Mouse (Mus musculus) cerebellum, adult 2 months (tissue): Measurements from ENCODE around the gene Rufy2. TPM values are rescaled to one million over a fixed set of nuclear protein-coding genes. Genes with fewer than 3 reads are reported as not detected.

Source experiments
- DNase-seq, 2 experiments: peaks; one replicate each; pipeline ENCODE4 v3.0.0; 2021
- H3K27ac ChIP-seq: fragments of 200-500 bp; 2 replicates; pipeline ENCODE4 v1.5.1; 2012; ENCODE audit warnings: low read length, control low read depth, inconsistent platforms; ENCODE audit not compliant: insufficient read depth
- H3K27me3 ChIP-seq: fragments of 200-500 bp; 2 replicates; pipeline ENCODE4 v1.6.1; 2012; ENCODE audit warnings: inconsistent platforms, mild to moderate bottlenecking, low read length, moderate library complexity; ENCODE audit not compliant: control insufficient read depth, insufficient read depth
- H3K4me1 ChIP-seq: fragments of 200-500 bp; 2 replicates; pipeline ENCODE4 v1.6.1; 2011; ENCODE audit warnings: low read length; ENCODE audit not compliant: control insufficient read depth, insufficient read depth
- H3K4me3 ChIP-seq: fragments of 200-500 bp; replicated peaks from 2 replicates; pipeline ENCODE3; 2011; ENCODE audit warnings: mild to moderate bottlenecking, low read depth, low read length, control low read depth; ENCODE audit not compliant: insufficient read depth
- CTCF ChIP-seq: fragments of 200-500 bp; IDR thresholded peaks from 2 replicates; pipeline ENCODE4 v1.5.1; 2011; ENCODE audit warnings: low read depth, mild to moderate bottlenecking, control low read depth, low read length, moderate library complexity, borderline replicate concordance; ENCODE audit not compliant: insufficient read depth
- POLR2A ChIP-seq: fragments of 200-500 bp; IDR thresholded peaks from 2 replicates; pipeline ENCODE4 v1.6.1; 2011; ENCODE audit warnings: low read length, control low read depth, borderline replicate concordance; ENCODE audit not compliant: insufficient read depth
- WGBS: fragments of 180-500 bp; shearing (Covaris S2); methylation state at CpG from one replicate; pipeline ENCODE4 v1.1.7; 2018; 5-methylcytosine and 5-hydroxymethylcytosine counted together
- polyA plus RNA-seq: library from polyadenylated mRNA; depleted of rRNA; stranded (reverse); fragments of >200 nt; gene quantifications from 2 replicates; pipeline ENCODE4 v1.2.3, GENCODE M21; 2012

The Rufy2 gene
- polyA plus RNA-seq, 1 experiment = 68.4 TPM

- no peaks in the 10 kb centered on the region for H3K27me3 ChIP-seq
Observed at GRCm38 (mm10) chr10:63021702-63022101, 41.7 kb downstream of the Rufy2 start.

GRCm38 (mm10) chr10:63022541-63023120 lies 42.6 kb downstream of the Rufy2 start:
- H3K4me3 ChIP-seq = peak overlapping the region; percentile 93
- TF ChIP-seq CTCF = no peak
- TF ChIP-seq POLR2A = no peak
- H3K4me1 ChIP-seq = no peaks in the 10 kb centered on the region; the same call in 1 of the 2 replicates

More at GRCm38 (mm10) chr10:63021702-63022101, 41.7 kb downstream of the Rufy2 start:
- Histone ChIP-seq H3K27ac (no peak overlapping the region), H3K4me1 (no peaks in the 10 kb centered on the region; the same call in 1 of the 2 replicates), H3K4me3 (peak overlapping the region; percentile 93)
- WGBS = 7% methylated on average over 4 of the region's 4 CpGs
- no peak for TF ChIP-seq CTCF
- TF ChIP-seq POLR2A = no peak
- no peak for DNase-seq

GRCm38 (mm10) chr10:63023121-63023748 lies 43.2 kb downstream of the Rufy2 start:
- no peaks in the 10 kb centered on the region; the same call in 1 of the 2 replicates for H3K4me1 ChIP-seq
- WGBS = under 1% methylated on average over 68 of the region's 68 CpGs

More at GRCm38 (mm10) chr10:63022541-63023120, 42.6 kb downstream of the Rufy2 start:
- Histone ChIP-seq H3K27ac (peak overlapping the region; percentile 98), H3K27me3 (no peaks in the 10 kb centered on the region)
- WGBS = under 1% methylated on average over 27 of the region's 27 CpGs
- no peak for DNase-seq

GRCm38 (mm10) chr10:63023749-63024579 lies 43.9 kb downstream of the Rufy2 start, which contains the start of the genes Hnrnph3 and Pbld2:
Gene Hnrnph3 (minus strand): TSS chr10:63024217.
Gene Pbld2 (plus strand): TSS chr10:63024315.
- TF ChIP-seq POLR2A (peak; percentile 90), CTCF (no peak)
- no peaks in the 10 kb centered on the region; the same call in 1 of the 2 replicates for H3K4me1 ChIP-seq
- peak; percentile 98 to 99 for DNase-seq
- H3K27ac ChIP-seq = peak within 1 kb of the TSS; percentile 98
- H3K4me3 ChIP-seq = peak within 1 kb of the TSS; percentile 93
- no peaks in the 10 kb centered on the region for H3K27me3 ChIP-seq
- 1% methylated on average over 67 of the region's 69 CpGs for WGBS

More at GRCm38 (mm10) chr10:63023121-63023748, 43.2 kb downstream of the Rufy2 start:
- TF ChIP-seq POLR2A (no peak), CTCF (no peak)
- Histone ChIP-seq H3K27ac (peak overlapping the region; percentile 98), H3K4me3 (peak overlapping the region; percentile 93), H3K27me3 (no peaks in the 10 kb centered on the region)
- DNase-seq = peak in 1 of 2 experiments; percentile 72

GRCm38 (mm10) chr10:63024580-63024910 lies 44.5 kb downstream of the Rufy2 start:
- TF ChIP-seq CTCF (peak; percentile 62), POLR2A (no peak)
- H3K4me3 ChIP-seq = peak overlapping the region; percentile 93
- DNase-seq = peak in 1 of 2 experiments; percentile 82
- H3K4me1 ChIP-seq = no peaks in the 10 kb centered on the region; the same call in 1 of the 2 replicates
- H3K27ac ChIP-seq = peak overlapping the region; percentile 98
- 1% methylated on average over 8 of the region's 8 CpGs for WGBS
- H3K27me3 ChIP-seq = no peaks in the 10 kb centered on the region

- H3K4me1 ChIP-seq = no peaks in the 10 kb centered on the region; the same call in 1 of the 2 replicates
- WGBS = 19% methylated on average over 2 of the region's 2 CpGs
- no peak for TF ChIP-seq CTCF
- no peak for TF ChIP-seq POLR2A
- H3K4me3 ChIP-seq = peak overlapping the region; percentile 93
- no peak overlapping the region; the same call in 1 of the 2 replicates for H3K27ac ChIP-seq
- no peak for DNase-seq
- no peaks in the 10 kb centered on the region for H3K27me3 ChIP-seq
Observed at GRCm38 (mm10) chr10:63025016-63025415, 45.0 kb downstream of the Rufy2 start.

- no peaks in the 10 kb centered on the region; the same call in 1 of the 2 replicates for H3K4me1 ChIP-seq
- no peaks in the 10 kb centered on the region for H3K27me3 ChIP-seq
- no peak overlapping the region for H3K4me3 ChIP-seq
- 48% methylated on average over 6 of the region's 6 CpGs for WGBS
- H3K27ac ChIP-seq = no peak overlapping the region
- DNase-seq = no peak
- TF ChIP-seq POLR2A = no peak
- TF ChIP-seq CTCF = no peak
Observed at GRCm38 (mm10) chr10:63025491-63026011, 45.5 kb downstream of the Rufy2 start.
